Mouse (Mus musculus) forebrain, embryonic 12.5 days (tissue): ENCODE data around the gene Prelp. TPM values are rescaled to one million over a fixed set of nuclear protein-coding genes. Genes with fewer than 3 reads are reported as not detected.

Experiments used
- ATAC-seq: fragments of 200-750 bp; cut with Nextera tagmentation; 2 replicates; pipeline ENCODE4 v1.8.0; 2017; ENCODE audit warnings: moderate TSS enrichment; ENCODE audit not compliant: low FRiP score
- H3K27ac ChIP-seq: fragments of 300-500 bp; sonication (generic); 2 replicates; pipeline ENCODE4 v1.5.1; 2016; ENCODE audit warnings: mild to moderate bottlenecking
- H3K27me3 ChIP-seq: fragments of 300-500 bp; sonication (generic); 2 replicates; pipeline ENCODE4 v1.6.1; 2016; ENCODE audit warnings: mild to moderate bottlenecking
- H3K36me3 ChIP-seq: fragments of 300-500 bp; sonication (generic); replicated peaks from 2 replicates; pipeline ENCODE4 v1.6.1; 2016; ENCODE audit warnings: mild to moderate bottlenecking
- H3K4me1 ChIP-seq: fragments of 300-500 bp; sonication (generic); 2 replicates; pipeline ENCODE4 v1.6.1; 2016
- H3K4me2 ChIP-seq: fragments of 300-500 bp; sonication (generic); 2 replicates; pipeline ENCODE4 v1.6.1; 2016; ENCODE audit warnings: mild to moderate bottlenecking, moderate library complexity
- H3K4me3 ChIP-seq: fragments of 300-500 bp; sonication (generic); replicated peaks from 2 replicates; pipeline ENCODE4 v1.5.1; 2016; ENCODE audit warnings: mild to moderate bottlenecking
- H3K9ac ChIP-seq: fragments of 300-500 bp; sonication (generic); 2 replicates; pipeline ENCODE4 v1.6.1; 2016; ENCODE audit warnings: mild to moderate bottlenecking
- H3K9me3 ChIP-seq: fragments of 300-500 bp; sonication (generic); 2 replicates; pipeline ENCODE4 v1.6.1; 2016
- WGBS: fragments of 180-500 bp; shearing (Covaris S2); methylation state at CpG from one replicate; pipeline ENCODE4 v1.1.7; 2016; 5-methylcytosine and 5-hydroxymethylcytosine counted together
- polyA plus RNA-seq: library from polyadenylated mRNA; unstranded; fragments of >200 nt; fragmentation: Nextera tagmentation; extraction: Ambion mirVana; gene quantifications from 2 replicates; pipeline ENCODE4 v1.2.1, GENCODE M21; 2016

Prelp gene
- polyA plus RNA-seq, 1 experiment from 2014 or later: 2.1 TPM

GRCm38 (mm10) chr1:133929980-133930379 is 8.8 kb upstream of the Prelp start:
- 58% methylated on average over 3 of the region's 3 CpGs for WGBS
- Histone ChIP-seq H3K9ac (no peak overlapping the region), H3K9me3 (no peaks in the 10 kb centered on the region), H3K27ac (no peak overlapping the region), H3K4me1 (no peaks in the 10 kb centered on the region), H3K27me3 (no peaks in the 10 kb centered on the region), H3K4me3 (no peak overlapping the region), H3K36me3 (no peaks in the 10 kb centered on the region), H3K4me2 (no peak overlapping the region)
- ATAC-seq: no peak

DNA sequence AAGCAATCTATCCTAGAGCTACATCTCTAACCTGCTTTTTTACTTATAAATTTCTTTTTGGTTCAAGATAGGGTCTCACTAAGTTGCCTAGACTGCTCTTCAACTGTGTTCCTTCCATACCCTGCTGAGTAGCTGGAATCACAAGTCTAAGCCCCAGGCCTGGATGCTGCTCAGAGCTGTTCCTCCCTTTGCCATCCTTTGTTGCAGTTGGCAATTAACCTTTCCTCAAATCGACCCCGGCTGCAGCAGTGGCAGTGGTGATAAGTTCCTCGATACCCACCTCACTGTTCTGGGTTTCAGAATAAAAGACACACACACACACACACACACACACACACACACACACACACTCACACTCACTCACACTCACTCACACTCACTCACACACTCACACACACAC is 4.0 kb upstream of the Prelp start:
- Histone ChIP-seq H3K36me3 (no peaks in the 10 kb centered on the region), H3K27me3 (peaks cover under 1% of the 10 kb centered on the region; the same call in 1 of the 2 replicates), H3K9me3 (no peaks in the 10 kb centered on the region), H3K4me1 (peaks cover 17% of the 10 kb centered on the region), H3K9ac (no peak overlapping the region), H3K4me3 (no peak overlapping the region), H3K4me2 (no peak overlapping the region), H3K27ac (no peak overlapping the region)
- WGBS: 95% methylated on average over 3 of the region's 3 CpGs
- no peak for ATAC-seq

DNA sequence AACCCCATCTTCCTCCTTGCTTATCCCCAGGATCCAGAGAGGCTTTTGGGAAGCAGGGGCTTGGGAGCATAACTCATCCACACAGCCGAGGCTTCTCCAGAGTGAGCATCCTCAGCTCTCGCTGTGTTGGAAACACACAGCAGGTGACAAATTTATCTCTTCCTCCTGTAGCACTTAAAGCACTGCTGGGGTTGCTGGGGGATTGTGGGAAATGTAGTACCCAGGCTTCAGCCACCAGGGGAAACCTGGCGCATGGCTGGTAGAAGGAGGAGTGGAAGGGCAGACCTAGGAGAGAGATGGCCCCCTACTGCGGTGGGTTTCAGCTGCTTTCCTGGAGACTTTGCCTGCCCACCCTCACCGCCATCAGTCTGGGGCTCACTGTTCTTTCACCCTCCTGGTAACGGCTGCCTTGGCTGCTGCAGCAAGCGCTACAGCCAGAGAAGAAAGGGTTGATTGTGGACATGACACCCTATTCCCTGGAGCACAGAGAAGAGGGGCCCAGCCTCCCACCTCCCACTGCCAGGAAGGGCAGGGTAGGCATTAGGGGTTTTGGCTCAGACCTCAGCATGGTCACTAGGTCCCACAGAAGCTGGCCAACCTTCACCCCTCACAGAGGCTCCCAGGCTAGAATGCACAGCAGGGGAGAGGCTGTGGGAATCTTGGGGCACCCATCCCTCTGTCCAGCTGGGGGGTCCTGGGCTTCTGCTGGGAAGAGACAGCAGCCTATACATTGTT is 3.1 kb upstream of the Prelp start:
- ATAC-seq: 0 out of 2 replicates have a peak, but pooled peaks have one; percentile 23
- Histone ChIP-seq H3K9me3 (no peaks in the 10 kb centered on the region), H3K9ac (no peak overlapping the region), H3K4me2 (no peak overlapping the region; the same call in 1 of the 2 replicates), H3K36me3 (no peaks in the 10 kb centered on the region), H3K27ac (no peak overlapping the region), H3K27me3 (peaks cover 8% of the 10 kb centered on the region; the same call in 1 of the 2 replicates), H3K4me1 (peaks cover 25% of the 10 kb centered on the region), H3K4me3 (no peak overlapping the region)
- WGBS: 26% methylated on average over 7 of the region's 7 CpGs

DNA sequence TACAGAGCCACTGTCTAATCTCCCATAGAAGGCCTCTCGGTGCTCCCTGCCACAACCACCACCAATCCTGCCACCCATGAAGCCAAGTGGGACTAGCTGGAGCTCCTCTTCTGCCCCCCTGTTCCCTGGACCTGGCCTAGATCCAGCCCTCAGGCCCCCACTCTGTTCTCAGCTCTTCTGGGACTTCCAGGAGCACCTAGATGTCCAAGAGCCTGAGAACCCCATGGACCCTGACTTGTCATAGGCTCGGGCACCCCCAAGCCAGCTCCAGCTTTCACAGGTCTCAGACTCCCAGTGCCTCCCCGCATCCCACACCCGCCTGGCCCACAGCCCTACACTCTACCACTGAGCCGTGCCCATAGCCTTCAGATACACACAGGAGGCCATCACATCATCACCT is 1.9 kb upstream of the Prelp start:
- ATAC-seq: no peak
- WGBS: 98% methylated on average over 5 of the region's 5 CpGs
- H3K4me2 ChIP-seq: no peak overlapping the region
- peaks cover 8% of the 10 kb centered on the region; the same call in 1 of the 2 replicates for H3K27me3 ChIP-seq
- no peak overlapping the region for H3K9ac ChIP-seq
- H3K27ac ChIP-seq: no peak overlapping the region
- H3K4me1 ChIP-seq: peaks cover 29% of the 10 kb centered on the region
- H3K9me3 ChIP-seq: no peaks in the 10 kb centered on the region
- no peak overlapping the region for H3K4me3 ChIP-seq
- no peaks in the 10 kb centered on the region for H3K36me3 ChIP-seq

GRCm38 (mm10) chr1:133920876-133921275 is 338 bp downstream of the Prelp start:
- Histone ChIP-seq H3K9me3 (no peaks in the 10 kb centered on the region), H3K36me3 (no peaks in the 10 kb centered on the region), H3K27ac (0 out of 2 replicates have a peak overlapping the region, but pooled peaks have one; percentile 16), H3K9ac (no peak overlapping the region), H3K4me2 (peak overlapping the region; percentile 11; the same call in 1 of the 2 replicates), H3K4me1 (peaks cover 36% of the 10 kb centered on the region), H3K4me3 (no peak overlapping the region), H3K27me3 (peaks cover 11% of the 10 kb centered on the region)
- WGBS: 20% methylated on average over 3 of the region's 3 CpGs
- no peak for ATAC-seq

DNA sequence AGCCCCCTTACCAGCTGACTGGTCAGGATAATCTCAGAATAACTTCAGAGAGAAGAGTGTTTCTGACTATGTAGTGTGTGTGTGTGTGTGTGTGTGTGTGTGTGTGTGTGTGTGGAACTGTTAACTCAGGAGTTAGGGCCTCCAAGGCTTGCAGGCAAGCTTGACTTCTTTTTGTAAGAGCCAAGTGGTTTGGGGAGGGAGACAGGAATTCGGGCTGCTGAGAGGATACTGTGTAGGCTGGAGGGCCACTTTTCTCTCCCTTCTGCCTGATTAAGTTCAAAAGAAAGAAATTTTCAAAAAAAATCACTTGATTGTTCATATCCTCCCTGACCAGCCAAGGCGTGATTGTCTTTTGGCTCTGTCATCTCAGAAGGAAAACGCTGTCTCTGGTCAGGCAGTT is 813 bp downstream of the Prelp start:
- Histone ChIP-seq H3K36me3 (no peaks in the 10 kb centered on the region), H3K4me3 (no peak overlapping the region), H3K4me2 (peak overlapping the region; percentile 11; the same call in 1 of the 2 replicates), H3K27ac (peak overlapping the region; percentile 3; the same call in 1 of the 2 replicates), H3K9ac (no peak overlapping the region), H3K27me3 (peaks cover 11% of the 10 kb centered on the region), H3K4me1 (peaks cover 36% of the 10 kb centered on the region), H3K9me3 (no peaks in the 10 kb centered on the region)
- 11% methylated on average over 3 of the region's 3 CpGs for WGBS
- no peak for ATAC-seq

DNA sequence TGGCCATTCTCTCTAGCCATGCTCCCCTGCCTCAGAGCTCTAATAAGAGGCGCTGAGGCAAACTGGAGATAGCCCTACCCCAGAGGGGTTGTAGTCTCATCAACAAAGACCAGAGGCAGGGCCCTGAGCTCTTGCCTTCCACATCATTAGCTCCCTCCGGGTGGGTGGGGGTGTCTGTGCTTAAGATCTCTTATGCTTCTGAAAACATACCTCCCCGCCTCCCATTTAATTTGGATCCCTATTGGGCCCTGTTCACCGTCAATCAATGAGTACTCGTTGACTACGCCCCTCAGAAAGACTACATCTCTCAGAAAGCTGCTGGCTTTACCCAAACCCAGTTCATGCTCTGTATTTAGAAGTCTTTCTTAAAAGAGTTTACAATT is 3.1 kb downstream of the Prelp start:
- Histone ChIP-seq H3K4me3 (no peak overlapping the region), H3K27me3 (peaks cover 11% of the 10 kb centered on the region), H3K4me2 (peak overlapping the region; percentile 13), H3K36me3 (no peaks in the 10 kb centered on the region), H3K4me1 (peaks cover 36% of the 10 kb centered on the region), H3K27ac (peak overlapping the region; percentile 68), H3K9me3 (no peaks in the 10 kb centered on the region), H3K9ac (no peak overlapping the region)
- ATAC-seq: 0 out of 2 replicates have a peak, but pooled peaks have one; percentile 15
- 23% methylated on average over 6 of the region's 6 CpGs for WGBS

DNA sequence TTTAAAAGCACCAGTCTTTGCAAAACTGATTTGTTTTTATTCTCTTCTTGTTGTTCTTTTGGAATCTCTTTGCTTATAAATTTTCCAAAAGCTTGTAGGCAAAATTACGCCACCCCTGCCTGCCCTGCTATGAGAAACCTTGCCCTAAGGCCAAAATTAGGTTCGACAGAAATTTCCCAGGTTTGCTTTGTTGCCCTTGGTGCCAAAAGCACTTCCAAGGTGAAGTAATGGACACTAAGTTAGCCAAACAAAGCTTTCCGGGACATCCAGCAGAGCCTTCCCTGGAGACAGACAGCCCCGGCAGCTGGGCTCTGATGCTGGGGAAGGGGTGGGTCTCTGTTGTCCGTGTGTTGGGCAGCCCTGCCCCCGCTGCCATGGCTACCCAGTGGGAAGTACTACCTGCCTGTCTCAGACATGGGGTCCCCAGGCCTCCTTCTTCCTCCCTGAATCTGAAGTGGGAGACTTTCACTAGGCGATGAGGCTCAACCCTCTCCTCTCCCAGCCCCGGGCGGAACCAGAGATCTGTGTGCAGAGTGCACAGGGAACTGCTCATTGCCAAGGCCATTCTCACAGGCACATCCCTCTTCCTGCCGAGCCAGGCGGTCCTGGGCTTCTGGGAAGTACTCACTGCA is 3.6 kb downstream of the Prelp start:
- H3K27me3 ChIP-seq: peaks cover 11% of the 10 kb centered on the region
- 24% methylated on average over 11 of the region's 11 CpGs for WGBS
- peak overlapping the region; percentile 13 for H3K4me2 ChIP-seq
- H3K4me1 ChIP-seq: peaks cover 36% of the 10 kb centered on the region
- H3K9ac ChIP-seq: no peak overlapping the region
- ATAC-seq: peak; percentile 44; the same call in 1 of the 2 replicates
- H3K27ac ChIP-seq: peak overlapping the region; percentile 68
- no peak overlapping the region for H3K4me3 ChIP-seq
- H3K36me3 ChIP-seq: no peaks in the 10 kb centered on the region
- no peaks in the 10 kb centered on the region for H3K9me3 ChIP-seq

DNA sequence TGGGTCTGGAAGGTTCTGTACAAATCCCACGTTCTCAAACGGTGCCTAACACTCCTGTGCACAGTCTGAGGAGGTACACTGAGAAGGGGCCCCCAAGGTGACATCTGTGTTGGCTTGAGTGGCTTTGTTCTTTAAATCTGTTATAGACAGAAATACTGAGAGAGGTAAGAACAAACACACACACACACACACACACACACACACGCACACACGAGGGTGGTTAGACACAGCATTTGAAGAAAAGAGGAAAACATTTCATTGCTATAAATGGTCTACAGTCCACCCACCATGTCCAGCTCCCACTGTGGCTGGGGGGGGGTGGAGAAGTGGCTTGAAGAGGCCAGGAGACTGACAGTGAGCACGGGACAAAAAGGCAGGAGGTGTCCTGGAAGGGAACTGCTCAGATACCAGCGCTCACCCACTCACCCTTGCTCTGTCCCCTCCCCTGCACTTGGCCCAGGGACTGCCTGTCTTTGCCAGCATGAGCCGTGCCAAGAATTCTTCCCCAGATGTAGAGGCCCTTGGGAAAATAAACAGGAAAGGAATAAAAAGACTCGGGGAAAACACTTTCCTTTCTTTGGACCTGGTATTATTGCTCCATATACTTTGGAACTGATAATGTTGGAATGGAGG is 5.4 kb downstream of the Prelp start:
- WGBS: 72% methylated on average over 8 of the region's 8 CpGs
- H3K36me3 ChIP-seq: no peaks in the 10 kb centered on the region

DNA sequence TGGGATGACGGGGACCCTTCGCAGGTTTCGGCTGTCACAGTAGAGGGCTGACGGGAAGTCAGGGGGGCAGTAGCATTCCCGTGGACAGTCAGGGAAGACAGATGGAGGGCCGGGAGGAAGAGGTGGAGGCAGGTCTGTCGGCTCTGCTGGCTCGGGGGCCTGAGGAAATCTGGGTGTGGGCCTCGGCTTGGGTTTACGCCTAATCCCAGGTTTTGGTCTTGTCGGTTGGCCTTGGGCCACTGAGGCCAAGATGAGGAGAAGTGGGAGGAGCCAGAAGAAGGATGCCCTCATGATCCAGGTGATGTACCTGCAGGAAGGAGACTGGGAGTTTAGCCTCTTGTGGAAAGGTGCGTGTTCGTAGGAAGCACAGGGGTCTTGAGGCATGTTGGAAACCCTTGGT is 6.1 kb downstream of the Prelp start:
- H3K4me3 ChIP-seq: no peak overlapping the region
- H3K9ac ChIP-seq: no peak overlapping the region
- no peak for ATAC-seq
- H3K36me3 ChIP-seq: no peaks in the 10 kb centered on the region
- H3K27me3 ChIP-seq: peaks cover 19% of the 10 kb centered on the region
- peaks cover 18% of the 10 kb centered on the region for H3K4me1 ChIP-seq
- WGBS: 89% methylated on average over 13 of the region's 13 CpGs
- H3K4me2 ChIP-seq: no peak overlapping the region
- H3K9me3 ChIP-seq: no peaks in the 10 kb centered on the region
- no peak overlapping the region for H3K27ac ChIP-seq

More for the DNA sequence above, 5.4 kb downstream of the Prelp start:
- Histone ChIP-seq H3K27ac (no peak overlapping the region), H3K4me2 (no peak overlapping the region), H3K9ac (no peak overlapping the region), H3K4me1 (peaks cover 25% of the 10 kb centered on the region), H3K27me3 (peaks cover 13% of the 10 kb centered on the region), H3K4me3 (no peak overlapping the region), H3K9me3 (no peaks in the 10 kb centered on the region)
- no peak for ATAC-seq

GRCm38 (mm10) chr1:133913018-133913417 is 8.2 kb downstream of the Prelp start:
- Histone ChIP-seq H3K27me3 (peaks cover 17% of the 10 kb centered on the region), H3K36me3 (no peaks in the 10 kb centered on the region)
- whole genome bisulfite sequencing: 78% methylated on average over 6 of the region's 6 CpGs

GRCm38 (mm10) chr1:133911456-133911855 is 9.8 kb downstream of the Prelp start:
- 22% methylated on average over 4 of the region's 4 CpGs for WGBS
- no peak for ATAC-seq

More at GRCm38 (mm10) chr1:133913018-133913417, 8.2 kb downstream of the Prelp start:
- no peak overlapping the region for H3K9ac ChIP-seq
- no peak overlapping the region for H3K4me3 ChIP-seq
- no peaks in the 10 kb centered on the region for H3K9me3 ChIP-seq
- no peak overlapping the region for H3K27ac ChIP-seq
- peaks cover 20% of the 10 kb centered on the region for H3K4me1 ChIP-seq
- no peak overlapping the region for H3K4me2 ChIP-seq
- ATAC-seq: no peak

More at GRCm38 (mm10) chr1:133911456-133911855, 9.8 kb downstream of the Prelp start:
- Histone ChIP-seq H3K27me3 (peaks cover 19% of the 10 kb centered on the region), H3K9ac (no peak overlapping the region), H3K4me3 (no peak overlapping the region), H3K4me2 (no peak overlapping the region), H3K9me3 (no peaks in the 10 kb centered on the region), H3K36me3 (no peaks in the 10 kb centered on the region), H3K4me1 (peaks cover 29% of the 10 kb centered on the region), H3K27ac (no peak overlapping the region)
